Mouse (Mus musculus) lung, embryonic 14.5 days (tissue): ENCODE results near the gene Rbm17. TPM values are rescaled to one million over a fixed set of nuclear protein-coding genes. Genes with fewer than 3 reads are reported as not detected.
A peak's percentile ranks its signal among the peaks of the same experiment; 100 is the strongest.

Experiments used
- ATAC-seq: fragments of 200-750 bp; cut with Nextera tagmentation; 2 replicates; pipeline ENCODE4 v1.8.0; 2017; ENCODE audit warnings: mild to moderate bottlenecking, moderate TSS enrichment, moderate library complexity; ENCODE audit not compliant: insufficient read depth
- DNase-seq: peaks from one replicate; pipeline ENCODE4 v3.0.0-alpha.2; 2015
- H3K27ac ChIP-seq: fragments of 300-500 bp; sonication (generic); 2 replicates; pipeline ENCODE4 v1.5.1; 2014; ENCODE audit warnings: low read depth, mild to moderate bottlenecking, moderate library complexity
- H3K27me3 ChIP-seq: fragments of 300-500 bp; sonication (generic); 2 replicates; pipeline ENCODE4 v1.6.1; 2014; ENCODE audit warnings: low read length, control low read depth; ENCODE audit not compliant: insufficient read depth
- H3K36me3 ChIP-seq: fragments of 300-500 bp; sonication (generic); 2 replicates; pipeline ENCODE4 v1.6.1; 2014; ENCODE audit warnings: control low read depth; ENCODE audit not compliant: insufficient read depth
- H3K4me1 ChIP-seq: fragments of 300-500 bp; sonication (generic); 2 replicates; pipeline ENCODE4 v1.6.1; 2014; ENCODE audit warnings: antibody characterized with exemption, control low read depth; ENCODE audit not compliant: insufficient read depth
- H3K4me2 ChIP-seq: fragments of 300-500 bp; sonication (generic); 2 replicates; pipeline ENCODE4 v1.6.1; 2014; ENCODE audit warnings: mild to moderate bottlenecking
- H3K4me3 ChIP-seq: fragments of 300-500 bp; sonication (generic); 2 replicates; pipeline ENCODE4 v1.5.1; 2014; ENCODE audit warnings: low read depth, low read length
- H3K9ac ChIP-seq: fragments of 300-500 bp; sonication (generic); 2 replicates; pipeline ENCODE4 v1.6.1; 2014
- H3K9me3 ChIP-seq: fragments of 300-500 bp; sonication (generic); 2 replicates; pipeline ENCODE4 v1.6.1; 2016; ENCODE audit warnings: low read depth, low read length, control low read depth
- CTCF ChIP-seq: IDR thresholded peaks from 2 replicates; pipeline ENCODE4 v1.5.1; 2016; ENCODE audit warnings: antibody characterized with exemption, low read depth
- WGBS: fragments of 180-500 bp; shearing (Covaris S2); extraction: QIAGEN DNeasy Blood & Tissue Kit; methylation state at CpG from one replicate; pipeline ENCODE4 v1.1.7; 2014; 5-methylcytosine and 5-hydroxymethylcytosine counted together
- polyA plus RNA-seq: library from polyadenylated mRNA; unstranded; fragments of >200 nt; fragmentation: Nextera tagmentation; extraction: Ambion mirVana; gene quantifications from 2 replicates; pipeline ENCODE4 v1.2.1, GENCODE M21; 2014

Rbm17 gene
- polyA plus RNA-seq, 1 experiment from 2014 or later = 154 TPM

DNA sequence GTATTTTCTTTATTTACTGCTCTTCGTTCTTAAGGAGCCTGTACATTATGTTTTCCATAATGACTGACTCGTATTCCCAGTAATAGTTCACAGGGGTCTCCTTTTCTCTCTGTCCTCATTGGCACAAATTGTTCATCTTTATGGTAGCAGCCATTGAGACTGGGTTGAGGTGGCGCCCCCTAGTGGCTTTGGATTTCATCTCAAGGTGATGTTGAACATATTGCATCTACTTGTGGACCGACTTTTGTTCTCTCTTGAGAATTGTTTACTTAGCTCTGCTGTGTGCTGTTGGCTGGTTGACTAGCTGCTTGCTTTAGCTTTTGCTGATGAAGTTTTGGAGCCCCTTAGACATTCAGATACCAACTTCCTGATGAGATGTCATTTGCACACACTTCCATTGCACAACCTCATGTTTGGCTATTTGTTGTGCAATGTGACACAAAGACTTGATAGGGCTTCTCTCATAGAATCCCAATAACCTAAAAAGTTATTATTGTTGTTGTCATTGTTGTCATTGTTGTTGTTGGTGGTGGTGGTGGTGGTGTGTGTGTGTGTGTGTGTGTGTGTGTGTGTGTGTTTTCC lies 36.1 kb downstream of the Rbm17 start:
- ATAC-seq (no peak), DNase-seq (peak; percentile 62)
- Histone ChIP-seq H3K36me3 (no peaks in the 10 kb centered on the region), H3K4me1 (no peaks in the 10 kb centered on the region), H3K27me3 (no peaks in the 10 kb centered on the region), H3K4me3 (no peak overlapping the region), H3K27ac (no peak overlapping the region), H3K4me2 (no peak overlapping the region), H3K9ac (no peak overlapping the region), H3K9me3 (no peaks in the 10 kb centered on the region)
- WGBS = 53% methylated on average over 4 of the region's 4 CpGs
- TF ChIP-seq CTCF = peak; percentile 57

DNA sequence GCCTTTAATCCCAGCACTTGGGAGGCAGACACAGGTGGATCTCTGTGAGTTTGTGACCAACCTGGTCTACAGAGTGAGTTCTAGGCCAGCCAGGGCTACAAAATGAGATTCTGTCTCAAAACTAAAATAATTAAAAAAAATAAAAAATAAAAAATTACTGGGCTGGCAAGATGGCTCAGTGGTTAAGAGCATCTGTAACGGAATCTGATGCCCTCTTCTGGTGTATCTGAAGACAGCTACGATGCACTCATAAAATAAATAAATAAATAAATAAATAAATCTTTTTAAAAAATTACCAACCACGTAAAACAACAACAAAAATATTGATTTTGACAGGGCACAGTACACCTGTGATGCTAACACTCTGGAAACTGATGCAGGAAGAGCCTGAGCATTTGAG lies 37.1 kb downstream of the Rbm17 start:
- Histone ChIP-seq H3K27ac (no peak overlapping the region), H3K4me1 (no peaks in the 10 kb centered on the region), H3K4me3 (no peak overlapping the region), H3K27me3 (no peaks in the 10 kb centered on the region), H3K9me3 (no peaks in the 10 kb centered on the region), H3K4me2 (no peak overlapping the region), H3K36me3 (no peaks in the 10 kb centered on the region), H3K9ac (no peak overlapping the region)
- ATAC-seq (no peak), DNase-seq (no peak)
- no peak for TF ChIP-seq CTCF
- 85% methylated on average over 3 of the region's 3 CpGs for WGBS

DNA sequence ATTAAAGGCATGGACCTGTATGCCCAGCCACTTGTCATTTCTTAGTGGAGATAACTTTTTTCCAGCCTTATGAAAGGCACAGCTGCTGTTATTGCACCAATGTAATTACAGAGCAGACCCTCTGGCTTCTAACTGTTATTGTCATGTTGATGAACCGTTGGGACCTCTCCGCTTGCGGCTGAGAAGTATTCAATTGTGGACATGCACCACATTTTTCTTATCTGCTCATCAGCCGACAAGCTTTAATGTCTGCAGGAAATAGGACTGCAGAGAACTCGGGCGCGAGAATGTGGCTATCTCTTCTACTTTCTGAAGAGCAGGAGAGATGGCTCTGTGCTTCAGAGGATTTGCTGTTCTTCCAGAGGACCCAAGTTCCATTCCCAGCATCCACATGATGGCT lies 37.7 kb downstream of the Rbm17 start:
- no peaks in the 10 kb centered on the region for H3K9me3 ChIP-seq
- no peaks in the 10 kb centered on the region for H3K27me3 ChIP-seq
- TF ChIP-seq CTCF = no peak
- no peak overlapping the region for H3K9ac ChIP-seq
- 58% methylated on average over 7 of the region's 7 CpGs for WGBS
- H3K4me1 ChIP-seq = no peaks in the 10 kb centered on the region
- DNase-seq (no peak), ATAC-seq (no peak)
- H3K27ac ChIP-seq = no peak overlapping the region
- no peak overlapping the region for H3K4me2 ChIP-seq
- H3K4me3 ChIP-seq = no peak overlapping the region
- H3K36me3 ChIP-seq = no peaks in the 10 kb centered on the region

DNA sequence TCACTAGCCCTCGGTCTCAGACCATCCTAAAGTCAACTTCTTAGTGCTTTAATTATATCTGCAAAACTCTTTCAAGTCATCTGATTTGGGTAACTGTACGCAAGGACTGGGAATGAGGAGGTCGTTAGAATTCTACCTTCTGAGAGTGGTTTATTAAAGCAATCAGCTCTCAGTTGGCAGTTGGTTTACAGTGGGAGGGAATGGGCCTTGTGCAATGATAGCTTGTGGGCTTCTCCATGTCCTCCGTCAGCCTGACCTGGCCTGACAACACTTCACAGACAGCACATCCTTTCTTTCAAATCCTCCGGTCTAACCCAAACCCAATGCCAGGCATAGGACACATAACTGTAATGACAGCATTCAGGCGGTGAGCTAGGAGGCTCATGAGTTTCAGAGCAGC lies 39.2 kb downstream of the Rbm17 start:
- Histone ChIP-seq H3K9ac (no peak overlapping the region), H3K9me3 (no peaks in the 10 kb centered on the region), H3K4me2 (no peak overlapping the region), H3K36me3 (no peaks in the 10 kb centered on the region), H3K27ac (no peak overlapping the region), H3K4me3 (no peak overlapping the region), H3K4me1 (no peaks in the 10 kb centered on the region), H3K27me3 (no peaks in the 10 kb centered on the region)
- TF ChIP-seq CTCF = no peak
- ATAC-seq (no peak), DNase-seq (no peak)
- 72% methylated on average over 6 of the region's 6 CpGs for WGBS

DNA sequence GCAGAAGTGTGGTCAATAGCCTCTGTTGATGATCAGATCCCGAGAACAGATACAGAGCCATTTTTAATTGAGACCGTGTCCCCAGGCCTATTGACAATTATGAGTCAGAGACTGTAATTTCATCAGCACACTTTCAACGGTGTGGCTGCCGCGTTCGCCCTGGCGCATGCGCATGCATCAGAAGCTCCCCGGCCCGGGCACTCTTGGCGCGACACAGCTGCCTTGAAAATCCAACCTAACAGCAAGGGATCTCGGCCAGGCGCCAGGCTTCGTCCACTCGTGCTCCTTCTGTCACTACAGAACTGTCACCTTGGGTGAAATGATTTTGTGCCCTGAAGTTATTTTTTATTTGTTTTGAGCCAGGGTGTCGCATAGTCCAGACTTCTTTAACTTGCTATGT lies 40.7 kb downstream of the Rbm17 start:
- no peaks in the 10 kb centered on the region for H3K27me3 ChIP-seq
- H3K4me3 ChIP-seq = no peak overlapping the region
- no peak overlapping the region for H3K27ac ChIP-seq
- no peak for ATAC-seq
- WGBS = 90% methylated on average over 17 of the region's 17 CpGs
- H3K9me3 ChIP-seq = no peaks in the 10 kb centered on the region
- TF ChIP-seq CTCF = no peak
- no peak for DNase-seq
- no peaks in the 10 kb centered on the region for H3K4me1 ChIP-seq
- no peak overlapping the region for H3K9ac ChIP-seq
- no peaks in the 10 kb centered on the region for H3K36me3 ChIP-seq
- H3K4me2 ChIP-seq = no peak overlapping the region

DNA sequence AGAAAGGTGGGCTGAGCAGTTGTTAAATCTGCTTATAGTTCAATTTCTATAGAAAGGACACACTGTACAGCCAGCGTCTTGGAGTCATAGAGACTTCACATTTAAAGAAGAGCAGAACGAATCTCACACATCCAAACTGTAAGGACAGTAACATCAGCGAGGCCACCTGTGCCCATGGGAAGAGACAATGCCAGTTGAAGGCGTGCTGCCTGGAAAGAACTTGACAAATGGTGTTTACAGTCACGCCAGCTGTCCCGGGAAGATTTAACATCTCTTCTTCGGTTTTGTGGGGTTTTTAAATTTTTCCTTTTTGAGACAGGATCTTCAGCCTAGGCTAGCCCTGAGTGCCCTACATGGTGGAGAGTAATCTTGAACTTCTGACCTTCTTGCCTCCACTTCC lies 45.3 kb downstream of the Rbm17 start:
- no peak for TF ChIP-seq CTCF
- Histone ChIP-seq H3K4me1 (no peaks in the 10 kb centered on the region), H3K4me3 (no peak overlapping the region), H3K36me3 (no peaks in the 10 kb centered on the region), H3K27me3 (peaks cover 4% of the 10 kb centered on the region; the same call in 1 of the 2 replicates), H3K9ac (no peak overlapping the region), H3K4me2 (no peak overlapping the region), H3K9me3 (no peaks in the 10 kb centered on the region), H3K27ac (no peak overlapping the region)
- 61% methylated on average over 7 of the region's 7 CpGs for WGBS
- DNase-seq = no peak
- ATAC-seq = no peak

DNA sequence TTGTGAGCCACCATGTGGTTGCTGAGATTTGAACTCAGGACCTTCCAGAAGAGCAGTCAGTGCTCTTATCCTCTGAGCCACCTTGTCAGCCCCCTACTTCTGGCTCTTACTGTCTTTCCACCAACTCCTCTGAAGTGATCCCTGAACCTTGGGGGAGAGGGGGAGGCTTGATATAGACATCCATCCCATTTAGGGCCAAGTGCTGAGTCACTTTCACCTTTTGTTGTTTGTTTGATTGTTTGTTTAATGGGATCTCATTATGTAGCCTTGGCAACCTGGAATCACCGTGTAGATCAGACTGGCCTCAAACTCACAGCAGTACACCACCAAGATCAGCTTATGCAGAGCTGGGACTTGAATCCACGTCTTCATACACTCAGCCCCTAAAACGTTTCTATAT lies 46.7 kb downstream of the Rbm17 start:
- ATAC-seq = no peak
- no peaks in the 10 kb centered on the region for H3K36me3 ChIP-seq
- no peak overlapping the region for H3K4me2 ChIP-seq
- H3K4me3 ChIP-seq = no peak overlapping the region
- H3K9me3 ChIP-seq = no peaks in the 10 kb centered on the region
- no peak overlapping the region for H3K9ac ChIP-seq
- H3K27ac ChIP-seq = no peak overlapping the region
- peaks cover 4% of the 10 kb centered on the region; the same call in 1 of the 2 replicates for H3K27me3 ChIP-seq
- TF ChIP-seq CTCF = no peak
- no peak for DNase-seq
- 38% methylated on average over 3 of the region's 3 CpGs for WGBS
- 0 out of 2 replicates have a peak, but pooled peaks cover 3% of the 10 kb centered on the region for H3K4me1 ChIP-seq
